Mouse (Mus musculus): ENCODE measurements around the gene Dnaaf1. TPM values are rescaled to one million over a fixed set of nuclear protein-coding genes. Genes with fewer than 3 reads are reported as not detected.

Gene Dnaaf1
- polyA plus RNA-seq, 1 experiment from 2014 or later, result 0.13 TPM

DNA sequence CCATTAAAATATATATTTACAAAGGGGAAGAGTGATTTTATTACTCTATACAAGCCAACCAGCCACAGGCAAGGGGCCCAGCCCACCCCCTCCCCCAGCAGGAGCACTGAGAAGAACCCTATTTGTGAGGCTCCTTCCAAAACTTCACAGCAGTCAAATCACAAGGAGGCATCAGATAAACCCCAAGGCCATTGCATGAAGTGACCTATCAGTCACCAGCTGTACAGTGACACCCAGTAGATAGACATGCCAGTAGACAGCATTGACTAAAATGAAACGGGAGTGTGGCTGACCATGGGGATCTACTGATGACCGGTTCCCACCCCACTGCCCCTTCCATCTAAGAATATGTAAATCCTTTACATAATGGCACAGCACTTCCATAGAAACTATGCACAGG, 22.1 kb upstream of the Dnaaf1 start:
- no peaks in the 10 kb centered on the region for H3K27me3 ChIP-seq
- ATAC-seq, result no peak
- in situ Hi-C loops (cut with MboI; ENCODE audit: low pct_unique_long_range_greater_than_20kb), result no loop called here
- ChIA-PET CTCF (no interaction called here), POLR2A (interaction anchor here (0.6 kb wide), 1 partner anchor 21 kb away, joined by 5 read pairs; no protein-coding TSS in a partner anchor)
- DNase-seq (ENCODE audit: low read depth, low spot score), result no peak
- no peak for TF ChIP-seq CTCF (IDR thresholded peaks at IDR 0.05)

DNA sequence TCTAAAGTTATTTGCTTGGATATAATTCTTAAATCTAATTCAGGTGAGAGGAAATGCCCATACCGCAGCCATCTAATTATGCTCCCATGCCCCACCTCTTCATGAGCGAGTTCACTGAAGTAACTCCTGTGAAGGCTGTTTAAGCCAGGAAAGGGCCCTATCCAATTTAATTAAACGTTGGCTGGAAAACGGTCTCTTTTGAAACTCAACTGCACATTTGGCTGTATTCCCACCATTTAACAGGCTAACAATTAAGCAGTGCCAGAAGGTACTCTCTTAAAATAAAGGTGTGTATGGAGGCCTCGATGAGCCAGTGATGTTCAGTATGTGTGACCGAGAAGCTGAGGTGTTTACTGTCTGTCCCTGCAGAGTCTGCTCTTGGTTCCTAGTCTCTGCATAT, 19.2 kb upstream of the Dnaaf1 start:
- H3K27me3 ChIP-seq, result no peaks in the 10 kb centered on the region
- in situ Hi-C loops (cut with MboI; ENCODE audit: low pct_unique_long_range_greater_than_20kb), result no loop called here
- ChIA-PET POLR2A (no interaction called here), CTCF (no interaction called here)
- ATAC-seq, result no peak
- no peak for DNase-seq (ENCODE audit: low read depth, low spot score)
- no peak for TF ChIP-seq CTCF (IDR thresholded peaks at IDR 0.05)

DNA sequence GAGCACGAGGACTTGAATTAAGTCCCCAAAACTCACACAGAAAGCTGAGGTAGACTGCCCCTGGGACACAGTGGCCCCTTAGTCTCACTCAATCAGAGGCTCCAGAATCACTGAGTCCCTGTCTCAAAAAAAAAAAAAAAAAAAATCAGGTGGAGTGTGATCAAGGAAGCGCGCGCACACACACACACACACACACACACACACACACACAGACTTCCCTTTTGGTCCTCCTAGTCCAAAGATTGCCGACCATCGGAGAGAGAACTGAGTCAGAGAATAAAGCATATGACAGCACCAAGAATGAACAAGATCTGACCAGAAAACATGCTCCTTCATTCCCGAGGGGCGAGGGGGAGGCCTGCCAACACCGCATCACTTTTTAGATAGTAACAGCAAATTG, 17.9 kb upstream of the Dnaaf1 start:
- TF ChIP-seq CTCF (IDR thresholded peaks at IDR 0.05), result no peak
- DNase-seq (ENCODE audit: low read depth, low spot score) (no peak), ATAC-seq (no peak)
- in situ Hi-C loops (cut with MboI; ENCODE audit: low pct_unique_long_range_greater_than_20kb), result no loop called here
- POLR2A ChIA-PET, result no interaction called here
- CTCF ChIA-PET, result no interaction called here
- no peaks in the 10 kb centered on the region for H3K27me3 ChIP-seq

DNA sequence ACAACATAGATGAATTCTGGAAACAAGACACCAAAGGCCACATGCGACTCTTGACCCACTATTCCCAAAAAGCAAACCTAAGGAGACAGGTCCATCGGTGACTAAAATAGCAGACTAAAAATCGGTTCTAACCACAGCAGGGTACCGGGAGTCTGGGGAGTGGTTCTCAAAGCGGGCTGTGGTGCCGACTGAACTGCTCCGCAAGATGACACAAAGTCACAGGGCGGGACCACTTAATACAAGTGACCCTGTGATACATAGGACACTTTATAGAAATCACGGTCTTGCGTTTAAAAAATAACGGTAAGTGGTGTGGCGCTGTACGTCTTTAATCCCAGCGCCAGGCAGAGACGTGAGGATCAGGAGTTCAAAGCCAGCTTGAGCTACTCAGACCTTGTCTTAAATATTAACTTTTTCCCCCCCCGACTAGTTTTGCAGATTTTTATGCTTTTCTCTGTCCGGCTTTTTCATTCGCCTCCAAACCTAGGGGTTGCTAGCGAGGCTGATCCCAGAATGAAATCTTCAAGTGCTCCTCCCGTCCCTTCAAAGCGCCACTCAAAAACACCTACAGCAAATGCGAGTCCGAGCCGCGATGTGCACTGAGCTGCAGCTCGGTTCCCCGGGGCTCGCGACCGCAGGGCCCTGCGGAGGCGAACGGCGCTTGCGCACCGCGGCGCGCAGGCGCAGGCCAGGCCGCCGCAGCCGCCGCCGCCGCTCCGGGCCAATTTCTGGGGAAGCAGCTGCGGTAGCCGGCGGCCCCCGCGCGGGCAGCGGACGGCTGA, 17.0 kb upstream of the Dnaaf1 start:
- POLR2A ChIA-PET, result interaction anchor here (2.2 kb wide), 1 partner anchor 11 kb away, joined by 8 read pairs; no protein-coding TSS in a partner anchor
- in situ Hi-C loops (cut with MboI; ENCODE audit: low pct_unique_long_range_greater_than_20kb), result no loop called here
- DNase-seq (ENCODE audit: low read depth, low spot score), result no peak
- no peaks in the 10 kb centered on the region for H3K27me3 ChIP-seq
- CTCF ChIA-PET, result interaction anchor here (1.1 kb wide), 1 partner anchor 19 kb away, joined by 3 read pairs; no protein-coding TSS in a partner anchor
- ATAC-seq, result peak; percentile 61
- no peak for TF ChIP-seq CTCF (IDR thresholded peaks at IDR 0.05)

GRCm38 (mm10) chr8:119558603-119559401, 16.2 kb upstream of the Dnaaf1 start, which contains the start of gene Mbtps1:
Mbtps1 (minus strand) TSS chr8:119558735.
- CTCF ChIA-PET, result interaction anchor here (1.1 to 1.2 kb wide), 2 partner anchors 20 to 137 kb away, joined by 3 read pairs; no protein-coding TSS in a partner anchor
- ATAC-seq (peak; percentile 80), DNase-seq (ENCODE audit: low read depth, low spot score) (peak; percentile 79)
- no peak for TF ChIP-seq CTCF (IDR thresholded peaks at IDR 0.05)
- POLR2A ChIA-PET, result interaction anchor here (0.7 to 2.2 kb wide), 2 partner anchors 10 to 51 kb away, joined by 3 to 8 read pairs; no protein-coding TSS in a partner anchor
- in situ Hi-C loops (cut with MboI; ENCODE audit: low pct_unique_long_range_greater_than_20kb), result no loop called here
- no peaks in the 10 kb centered on the region for H3K27me3 ChIP-seq

DNA sequence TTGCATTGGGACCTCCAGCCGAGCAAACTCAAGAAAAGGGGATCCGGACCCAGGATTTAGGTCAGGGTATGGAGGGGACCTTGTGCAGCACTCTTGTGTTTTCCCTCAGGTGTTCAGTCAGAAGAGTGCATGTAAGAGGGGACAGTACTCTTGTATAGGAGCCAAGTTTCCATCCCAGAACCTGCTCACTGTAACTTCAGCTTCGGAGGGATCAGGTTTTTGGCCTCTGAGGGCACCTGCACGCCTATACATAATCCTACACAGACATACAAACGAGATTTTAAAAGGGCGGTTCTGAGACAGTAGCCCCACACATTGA, 15.7 kb upstream of the Dnaaf1 start:
- TF ChIP-seq CTCF (IDR thresholded peaks at IDR 0.05), result no peak
- DNase-seq (ENCODE audit: low read depth, low spot score) (no peak), ATAC-seq (no peak)
- in situ Hi-C loops (cut with MboI; ENCODE audit: low pct_unique_long_range_greater_than_20kb), result no loop called here
- ChIA-PET CTCF (interaction anchor here (1.2 kb wide), 1 partner anchor 137 kb away, joined by 3 read pairs; no protein-coding TSS in a partner anchor), POLR2A (interaction anchor here (0.7 to 2.2 kb wide), 2 partner anchors 9 to 51 kb away, joined by 3 to 8 read pairs; no protein-coding TSS in a partner anchor)
- no peaks in the 10 kb centered on the region for H3K27me3 ChIP-seq

DNA sequence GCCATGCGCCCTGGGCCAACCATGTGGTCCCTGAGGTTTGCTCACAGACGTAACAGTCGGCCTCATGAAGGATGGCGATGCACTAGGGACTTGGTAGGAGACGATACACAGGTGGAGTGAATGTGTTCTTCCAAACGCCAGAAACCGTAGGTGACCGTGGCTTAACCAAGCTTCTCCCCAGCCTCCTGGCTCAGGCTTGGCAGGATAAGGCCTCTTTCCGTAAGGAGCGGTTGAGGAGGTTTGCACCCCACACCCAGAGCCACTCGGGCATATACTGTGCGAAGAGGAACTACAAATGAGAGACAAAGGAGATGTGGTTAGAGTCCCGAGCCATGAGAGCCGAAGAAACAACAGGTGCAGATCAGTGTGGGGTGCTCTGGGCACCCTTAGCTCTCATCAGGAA, 11.2 kb upstream of the Dnaaf1 start:
- in situ Hi-C loops (cut with MboI; ENCODE audit: low pct_unique_long_range_greater_than_20kb), result no loop called here
- no peak for ATAC-seq
- no peaks in the 10 kb centered on the region for H3K27me3 ChIP-seq
- ChIA-PET POLR2A (no interaction called here), CTCF (no interaction called here)
- DNase-seq (ENCODE audit: low read depth, low spot score), result no peak
- no peak for TF ChIP-seq CTCF (IDR thresholded peaks at IDR 0.05)

GRCm38 (mm10) chr8:119566367-119566766, 8.7 kb upstream of the Dnaaf1 start:
- no peak for TF ChIP-seq CTCF (IDR thresholded peaks at IDR 0.05)
- no peak for DNase-seq (ENCODE audit: low read depth, low spot score)
- H3K27me3 ChIP-seq, result no peaks in the 10 kb centered on the region
- no peak for ATAC-seq
- in situ Hi-C loops (cut with MboI; ENCODE audit: low pct_unique_long_range_greater_than_20kb), result no loop called here
- CTCF ChIA-PET, result no interaction called here
- POLR2A ChIA-PET, result no interaction called here

DNA sequence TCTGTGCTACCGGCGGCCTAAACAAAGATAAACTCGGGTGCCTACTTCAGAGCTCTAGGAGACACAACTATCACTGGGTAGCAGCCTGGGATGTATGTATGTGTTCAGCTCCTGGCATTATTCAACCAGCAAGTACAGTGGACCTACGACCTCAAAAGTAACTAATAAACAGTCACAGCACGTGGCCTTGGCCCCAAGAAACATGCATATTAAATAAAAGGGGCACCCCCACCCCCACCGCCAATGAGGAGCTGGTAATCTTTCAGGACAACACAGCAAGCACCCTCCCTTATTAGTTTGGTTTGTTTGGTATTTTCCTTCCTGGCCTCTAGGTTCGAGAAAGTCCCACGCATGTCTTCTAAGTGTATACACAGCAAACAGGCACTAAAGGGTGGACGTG, 6.8 kb upstream of the Dnaaf1 start:
- DNase-seq (ENCODE audit: low read depth, low spot score), result no peak
- in situ Hi-C loops (cut with MboI; ENCODE audit: low pct_unique_long_range_greater_than_20kb), result no loop called here
- H3K27me3 ChIP-seq, result no peaks in the 10 kb centered on the region
- CTCF ChIA-PET, result no interaction called here
- no peak for ATAC-seq
- POLR2A ChIA-PET, result interaction anchor here (2.1 kb wide), 1 partner anchor 10 kb away, joined by 8 read pairs; the partner anchor contains the start of gene Mbtps1
- no peak for TF ChIP-seq CTCF (IDR thresholded peaks at IDR 0.05)

DNA sequence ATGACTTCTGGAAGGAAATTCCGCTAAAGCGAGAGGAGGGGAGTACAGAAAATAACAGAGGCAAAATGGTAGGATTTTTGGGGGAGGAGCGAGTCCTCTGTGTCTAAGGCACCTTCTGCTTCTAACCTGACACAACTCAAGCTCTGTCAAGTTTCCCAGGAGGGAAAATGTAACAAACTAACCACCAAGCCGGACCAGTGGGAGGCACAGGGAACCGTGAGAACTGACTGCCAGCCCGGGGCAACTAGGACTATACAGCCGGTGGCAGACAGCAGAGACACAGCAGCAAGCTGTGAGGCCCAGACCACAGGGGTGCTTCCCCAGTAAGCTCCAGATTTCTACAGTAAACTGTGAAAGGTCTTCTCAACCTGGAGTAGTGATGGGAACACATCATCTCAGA, 6.1 kb upstream of the Dnaaf1 start:
- CTCF ChIA-PET, result no interaction called here
- DNase-seq (ENCODE audit: low read depth, low spot score) (no peak), ATAC-seq (no peak)
- TF ChIP-seq CTCF (IDR thresholded peaks at IDR 0.05), result no peak
- in situ Hi-C loops (cut with MboI; ENCODE audit: low pct_unique_long_range_greater_than_20kb), result no loop called here
- H3K27me3 ChIP-seq, result no peaks in the 10 kb centered on the region
- POLR2A ChIA-PET, result interaction anchor here (2.1 kb wide), 1 partner anchor 10 kb away, joined by 8 read pairs; the partner anchor contains the start of gene Mbtps1

- TF ChIP-seq CTCF (IDR thresholded peaks at IDR 0.05), result no peak
- DNase-seq (ENCODE audit: low read depth, low spot score) (no peak), ATAC-seq (no peak)
- ChIA-PET POLR2A (interaction anchor here (2.1 kb wide), 1 partner anchor 11 kb away, joined by 8 read pairs; the partner anchor contains the start of gene Mbtps1), CTCF (no interaction called here)
- no peaks in the 10 kb centered on the region for H3K27me3 ChIP-seq
- in situ Hi-C loops (cut with MboI; ENCODE audit: low pct_unique_long_range_greater_than_20kb), result no loop called here
Observed at GRCm38 (mm10) chr8:119569881-119570280, 5.2 kb upstream of the Dnaaf1 start.

Measured in Patski (cell line).